Mouse (Mus musculus) stomach, postnatal 0 days (tissue): ENCODE data around the gene Ppan. TPM values are rescaled to one million over a fixed set of nuclear protein-coding genes. Genes with fewer than 3 reads are reported as not detected.

Source experiments
- ATAC-seq: fragments of 200-750 bp; cut with Nextera tagmentation; 2 replicates; pipeline ENCODE4 v1.8.0; 2017; ENCODE audit not compliant: low FRiP score, low TSS enrichment
- DNase-seq: peaks from one replicate; pipeline ENCODE4 v3.0.0-alpha.2; 2016; ENCODE audit warnings: low spot score
- H3K27ac ChIP-seq: fragments of 300-500 bp; sonication (generic); replicated peaks from 2 replicates; pipeline ENCODE4 v1.5.1; 2014; ENCODE audit warnings: mild to moderate bottlenecking, control low read depth
- H3K27me3 ChIP-seq: fragments of 300-500 bp; sonication (generic); 2 replicates; pipeline ENCODE4 v1.6.1; 2014; ENCODE audit warnings: low read length; ENCODE audit not compliant: control insufficient read depth, insufficient read depth
- H3K36me3 ChIP-seq: fragments of 300-500 bp; sonication (generic); 2 replicates; pipeline ENCODE4 v1.6.1; 2014; ENCODE audit warnings: low read length, mixed read lengths; ENCODE audit not compliant: control insufficient read depth, insufficient read depth
- H3K4me1 ChIP-seq: fragments of 300-500 bp; sonication (generic); replicated peaks from 2 replicates; pipeline ENCODE4 v1.6.1; 2014; ENCODE audit warnings: antibody characterized with exemption; ENCODE audit not compliant: control insufficient read depth, insufficient read depth
- H3K4me2 ChIP-seq: fragments of 300-500 bp; sonication (generic); replicated peaks from 2 replicates; pipeline ENCODE4 v1.6.1; 2014; ENCODE audit warnings: low read depth, mild to moderate bottlenecking, control low read depth, moderate library complexity
- H3K4me3 ChIP-seq: fragments of 300-500 bp; sonication (generic); 2 replicates; pipeline ENCODE4 v1.5.1; 2014; ENCODE audit warnings: low read depth, low read length, control low read depth
- H3K9ac ChIP-seq: fragments of 300-500 bp; sonication (generic); 2 replicates; pipeline ENCODE4 v1.6.1; 2014; ENCODE audit warnings: mild to moderate bottlenecking, low read length, control low read depth, mixed read lengths
- H3K9me3 ChIP-seq: fragments of 300-500 bp; sonication (generic); 2 replicates; pipeline ENCODE4 v1.6.1; 2016; ENCODE audit warnings: low read length; ENCODE audit not compliant: control insufficient read depth
- CTCF ChIP-seq: IDR thresholded peaks from 2 replicates; pipeline ENCODE4 v1.5.1; 2016; ENCODE audit warnings: antibody characterized with exemption, low read depth, mild to moderate bottlenecking, moderate library complexity
- EP300 ChIP-seq: optimal IDR thresholded peaks from 2 replicates; pipeline ENCODE3; 2016; ENCODE audit warnings: antibody characterized with exemption
- WGBS: fragments of 180-500 bp; shearing (Covaris S2); extraction: QIAGEN DNeasy Blood & Tissue Kit; methylation state at CpG from one replicate; pipeline ENCODE4 v1.1.7; 2014; 5-methylcytosine and 5-hydroxymethylcytosine counted together
- polyA plus RNA-seq: library from polyadenylated mRNA; unstranded; fragments of >200 nt; fragmentation: Nextera tagmentation; extraction: Ambion mirVana; gene quantifications from 2 replicates; pipeline ENCODE4 v1.2.1, GENCODE M21; 2015

Ppan gene
- polyA plus RNA-seq, 1 experiment from 2014 or later: 32.4 TPM

DNA sequence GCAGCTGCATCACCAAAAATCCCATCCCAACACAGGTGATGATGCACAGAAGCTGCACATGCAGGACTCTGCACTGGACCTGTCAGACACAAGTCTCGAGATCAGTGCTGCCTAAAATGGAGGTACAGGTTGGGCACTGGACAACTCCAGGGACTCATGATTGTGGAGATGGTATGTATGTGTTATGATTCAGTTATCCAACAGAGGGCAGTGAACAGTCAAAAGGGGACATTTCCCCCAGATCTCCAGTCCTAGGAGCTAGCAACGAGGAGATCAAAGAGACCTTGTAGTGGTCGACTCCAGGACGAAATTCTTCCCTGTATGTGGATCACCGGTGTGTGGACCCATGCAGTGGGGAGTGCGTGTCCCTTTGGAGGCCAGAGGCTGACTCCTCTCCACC lies 28.0 kb upstream of the Ppan start:
- H3K9ac ChIP-seq: no peak overlapping the region
- no peaks in the 10 kb centered on the region for H3K36me3 ChIP-seq
- H3K27me3 ChIP-seq: no peaks in the 10 kb centered on the region
- TF ChIP-seq CTCF (0 out of 2 replicates have a peak, but pooled peaks have one; percentile 1), EP300 (no peak)
- no peaks in the 10 kb centered on the region for H3K4me1 ChIP-seq
- no peak overlapping the region for H3K27ac ChIP-seq
- H3K9me3 ChIP-seq: no peaks in the 10 kb centered on the region
- no peak overlapping the region for H3K4me2 ChIP-seq
- no peak for ATAC-seq
- 39% methylated on average over 6 of the region's 6 CpGs for WGBS
- no peak overlapping the region for H3K4me3 ChIP-seq
- DNase-seq: no peak

DNA sequence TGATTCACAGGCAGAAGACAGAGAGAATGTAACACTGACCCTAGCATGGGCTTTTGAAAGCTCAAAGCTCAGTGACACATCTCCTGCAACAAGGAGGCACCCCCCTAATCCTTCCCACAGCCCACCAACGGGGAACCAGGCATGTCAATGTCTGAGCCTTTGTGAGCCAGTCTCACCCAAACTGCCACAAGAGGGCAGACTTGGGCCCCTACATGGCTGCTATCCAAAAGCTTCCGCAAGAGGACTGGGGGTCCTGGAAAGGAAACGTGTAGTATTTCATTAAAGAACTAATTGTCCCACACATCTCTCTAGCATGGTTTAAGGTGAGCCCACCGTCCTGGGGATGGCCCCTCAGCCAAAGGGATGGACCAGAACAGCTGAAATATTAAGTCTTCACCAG lies 26.2 kb upstream of the Ppan start:
- DNase-seq (peak; percentile 39), ATAC-seq (no peak)
- Histone ChIP-seq H3K36me3 (no peaks in the 10 kb centered on the region), H3K27ac (no peak overlapping the region), H3K4me1 (no peaks in the 10 kb centered on the region), H3K27me3 (no peaks in the 10 kb centered on the region), H3K4me3 (no peak overlapping the region), H3K4me2 (no peak overlapping the region), H3K9me3 (no peaks in the 10 kb centered on the region), H3K9ac (no peak overlapping the region)
- TF ChIP-seq EP300: no peak
- TF ChIP-seq CTCF: peak; percentile 70
- WGBS: 15% methylated on average over 4 of the region's 4 CpGs

DNA sequence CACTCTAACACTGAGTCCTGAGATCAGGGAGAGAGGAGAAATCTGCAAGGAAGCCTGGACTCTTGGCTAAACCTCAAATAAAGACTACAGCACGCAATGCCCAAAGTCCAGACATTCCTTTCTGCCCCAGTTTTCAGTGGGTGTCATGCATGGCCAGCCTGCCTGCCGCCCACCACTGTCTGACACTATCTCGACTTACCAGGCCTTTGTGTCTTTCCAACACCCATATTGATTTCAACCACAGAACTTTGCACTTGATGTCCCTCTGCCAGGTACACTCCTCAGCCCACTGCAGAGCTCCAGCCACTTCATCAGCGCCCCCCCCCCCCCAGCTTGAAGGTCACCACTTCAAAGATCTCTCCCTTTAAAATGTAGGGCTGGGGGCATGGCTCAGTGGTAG lies 25.8 kb upstream of the Ppan start:
- no peak overlapping the region for H3K4me2 ChIP-seq
- no peaks in the 10 kb centered on the region for H3K4me1 ChIP-seq
- no peak overlapping the region for H3K9ac ChIP-seq
- H3K27me3 ChIP-seq: no peaks in the 10 kb centered on the region
- no peak overlapping the region for H3K27ac ChIP-seq
- no peaks in the 10 kb centered on the region for H3K9me3 ChIP-seq
- 39% methylated on average over 4 of the region's 4 CpGs for WGBS
- no peaks in the 10 kb centered on the region for H3K36me3 ChIP-seq
- no peak for DNase-seq
- no peak for ATAC-seq
- H3K4me3 ChIP-seq: no peak overlapping the region
- TF ChIP-seq CTCF (no peak), EP300 (no peak)

DNA sequence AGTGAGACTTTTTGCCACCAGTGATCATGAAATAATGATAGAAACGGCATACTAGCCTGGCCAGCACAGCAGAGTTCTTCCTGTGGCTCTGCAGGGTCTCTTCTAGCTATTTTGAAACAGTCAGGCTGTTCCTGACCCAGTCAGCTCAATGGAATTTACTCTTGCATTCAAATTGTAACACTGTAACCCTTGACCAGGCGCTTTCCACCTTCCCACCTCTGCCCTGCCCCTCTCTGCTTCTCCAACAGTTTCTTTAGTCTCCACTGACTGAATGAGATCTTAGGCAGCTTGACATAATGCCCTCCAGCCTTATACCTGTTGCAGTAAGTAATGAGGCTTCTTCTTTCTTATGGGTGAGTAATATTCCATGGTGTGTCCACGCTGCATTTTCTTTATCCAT lies 21.1 kb upstream of the Ppan start:
- 58% methylated on average over 3 of the region's 3 CpGs for WGBS
- Histone ChIP-seq H3K4me1 (no peaks in the 10 kb centered on the region), H3K27me3 (no peaks in the 10 kb centered on the region), H3K9me3 (no peaks in the 10 kb centered on the region), H3K4me3 (no peak overlapping the region), H3K9ac (no peak overlapping the region), H3K27ac (no peak overlapping the region), H3K4me2 (no peak overlapping the region), H3K36me3 (no peaks in the 10 kb centered on the region)
- ATAC-seq: no peak
- TF ChIP-seq EP300 (no peak), CTCF (no peak)
- DNase-seq: no peak

DNA sequence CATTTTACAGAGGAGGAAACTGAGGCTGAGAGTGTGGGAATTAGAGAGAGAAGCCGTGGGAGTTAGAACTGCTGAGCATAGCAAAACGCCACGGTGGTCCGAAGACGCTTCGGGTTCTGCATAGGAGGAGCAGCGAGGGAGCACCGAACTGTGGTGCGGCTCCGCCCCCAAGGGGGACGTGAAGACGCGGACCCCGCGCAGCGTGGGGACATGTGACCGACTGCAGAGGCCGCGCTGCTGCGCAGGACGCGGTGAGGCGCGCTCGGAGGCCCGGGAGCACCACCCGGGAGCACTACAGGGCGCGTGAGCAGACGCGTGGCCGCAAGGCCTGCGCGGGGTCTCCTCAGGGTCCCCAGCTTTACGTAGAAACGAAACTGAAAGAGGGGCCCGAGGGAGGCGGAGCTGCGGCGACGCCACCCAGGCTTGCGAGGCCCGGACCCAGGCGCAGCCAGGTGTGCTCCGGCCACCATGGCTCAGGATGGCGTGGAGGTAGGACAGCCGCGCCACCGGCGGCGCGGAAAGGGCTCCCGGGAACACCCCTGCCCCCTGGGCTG lies 19.4 kb upstream of the Ppan start, which contains the start of gene A230050P20Rik:
TSS of gene A230050P20Rik (plus strand) at position 195 of the 554 bp plus-strand sequence.
- DNase-seq: no peak
- ATAC-seq: peak; percentile 75
- H3K4me1 ChIP-seq: no peaks in the 10 kb centered on the region
- TF ChIP-seq CTCF: no peak
- TF ChIP-seq EP300: no peak
- 6% methylated on average over 52 of the region's 53 CpGs for WGBS
- H3K27me3 ChIP-seq: no peaks in the 10 kb centered on the region
- H3K36me3 ChIP-seq: no peaks in the 10 kb centered on the region
- H3K9me3 ChIP-seq: no peaks in the 10 kb centered on the region
- H3K27ac ChIP-seq: peak within 1 kb of the TSS; percentile 24; the same call in 1 of the 2 replicates
- peak within 1 kb of the TSS; percentile 71 for H3K9ac ChIP-seq
- peak within 1 kb of the TSS; percentile 76 for H3K4me2 ChIP-seq
- peak within 1 kb of the TSS; percentile 61 for H3K4me3 ChIP-seq

DNA sequence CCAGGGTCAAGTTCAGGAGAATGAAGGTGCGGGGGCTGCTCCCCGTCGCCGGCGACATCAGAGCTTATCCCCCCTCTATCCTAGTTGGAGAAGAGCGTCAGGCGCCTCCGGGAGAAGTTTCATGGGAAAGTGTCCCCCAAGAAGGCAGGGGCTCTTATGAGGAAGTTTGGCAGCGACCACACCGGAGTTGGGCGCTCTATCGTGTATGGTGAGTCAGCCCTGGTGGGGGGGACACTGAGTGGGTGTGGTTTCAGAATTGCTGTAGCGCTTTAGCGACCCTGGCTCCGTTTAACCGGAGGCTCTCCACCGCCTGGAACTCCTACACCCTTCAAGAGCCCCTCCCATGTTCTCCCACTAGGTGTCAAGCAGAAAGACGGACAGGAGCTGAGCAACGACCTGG lies 18.7 kb upstream of the Ppan start:
- no peaks in the 10 kb centered on the region for H3K36me3 ChIP-seq
- peak overlapping the region; percentile 61 for H3K4me3 ChIP-seq
- no peaks in the 10 kb centered on the region for H3K4me1 ChIP-seq
- H3K9ac ChIP-seq: peak overlapping the region; percentile 71
- no peak for DNase-seq
- no peaks in the 10 kb centered on the region for H3K9me3 ChIP-seq
- peak overlapping the region; percentile 76 for H3K4me2 ChIP-seq
- no peaks in the 10 kb centered on the region for H3K27me3 ChIP-seq
- H3K27ac ChIP-seq: no peak overlapping the region; the same call in 1 of the 2 replicates
- no peak; the same call in 1 of the 2 replicates for ATAC-seq
- no peak for TF ChIP-seq CTCF
- TF ChIP-seq EP300: no peak
- 4% methylated on average over 19 of the region's 19 CpGs for WGBS
